Mouse (Mus musculus) lung, adult 2 months (tissue): ENCODE data around the gene Cfap73. TPM values are rescaled to one million over a fixed set of nuclear protein-coding genes. Genes with fewer than 3 reads are reported as not detected.

ENCODE experiments used
- DNase-seq: peaks from one replicate; pipeline ENCODE4 v3.0.0; 2022
- H3K4me1 ChIP-seq: fragments of 200-500 bp; 2 replicates; pipeline ENCODE4 v1.6.1; 2011; ENCODE audit warnings: low read length; ENCODE audit not compliant: control insufficient read depth, insufficient read depth
- H3K4me3 ChIP-seq: fragments of 200-500 bp; replicated peaks from 2 replicates; pipeline ENCODE3; 2011; ENCODE audit warnings: low read depth, mild to moderate bottlenecking, control low read depth, low read length; ENCODE audit errors: extremely low read depth
- CTCF ChIP-seq: fragments of 200-500 bp; IDR thresholded peaks from 2 replicates; pipeline ENCODE4 v1.5.1; 2011; ENCODE audit warnings: mild to moderate bottlenecking, low read length, control low read depth; ENCODE audit not compliant: insufficient read depth
- POLR2A ChIP-seq: fragments of 200-500 bp; IDR thresholded peaks from 2 replicates; pipeline ENCODE4 v1.6.1; 2011; ENCODE audit warnings: low read depth, mild to moderate bottlenecking, control low read depth, low read length, borderline replicate concordance; ENCODE audit errors: extremely low read depth
- WGBS: fragments of 180-500 bp; shearing (Covaris S2); methylation state at CpG from one replicate; pipeline ENCODE4 v1.1.7; 2018; 5-methylcytosine and 5-hydroxymethylcytosine counted together
- polyA plus RNA-seq: library from polyadenylated mRNA; depleted of rRNA; stranded (reverse); fragments of >200 nt; gene quantifications from 2 replicates; pipeline ENCODE4 v1.2.3, GENCODE M21; 2012

Cfap73 gene
- polyA plus RNA-seq, 1 experiment: 1.6 TPM

DNA sequence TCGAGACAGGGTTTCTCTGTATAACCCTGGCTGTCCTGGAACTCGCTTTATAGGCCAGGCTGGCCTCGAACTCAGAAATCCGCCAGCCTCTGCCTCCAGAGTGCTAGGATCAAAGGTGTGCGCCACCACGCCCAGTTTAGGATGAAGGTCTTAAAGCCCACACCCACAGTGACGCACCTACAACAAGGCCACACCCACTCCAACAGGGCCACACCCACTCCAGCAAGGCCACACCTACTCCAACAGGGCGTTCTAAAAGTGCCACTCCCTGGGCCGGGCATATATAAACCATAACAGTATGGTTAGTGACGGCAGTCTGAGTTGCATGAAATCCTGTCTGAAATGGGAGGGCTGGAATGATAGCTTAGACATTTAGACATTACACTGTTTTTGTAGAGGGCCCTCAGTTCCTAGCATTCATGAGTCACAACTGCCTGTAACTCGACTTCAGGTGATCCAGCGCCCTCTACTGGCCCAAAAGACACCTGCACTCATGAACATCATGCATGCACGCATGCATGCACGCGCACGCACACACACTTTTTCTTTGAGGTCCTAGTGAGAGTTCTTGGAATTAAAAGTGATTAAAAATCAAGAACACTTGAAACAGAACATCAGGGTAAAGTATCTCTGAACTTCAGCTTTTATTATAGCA is 43.6 kb downstream of the Cfap73 start:
- TF ChIP-seq CTCF: peak; percentile 57
- TF ChIP-seq POLR2A: no peak
- Histone ChIP-seq H3K4me3 (no peak overlapping the region), H3K4me1 (peaks cover 15% of the 10 kb centered on the region)
- 69% methylated on average over 16 of the region's 16 CpGs for WGBS
- no peak for DNase-seq

DNA sequence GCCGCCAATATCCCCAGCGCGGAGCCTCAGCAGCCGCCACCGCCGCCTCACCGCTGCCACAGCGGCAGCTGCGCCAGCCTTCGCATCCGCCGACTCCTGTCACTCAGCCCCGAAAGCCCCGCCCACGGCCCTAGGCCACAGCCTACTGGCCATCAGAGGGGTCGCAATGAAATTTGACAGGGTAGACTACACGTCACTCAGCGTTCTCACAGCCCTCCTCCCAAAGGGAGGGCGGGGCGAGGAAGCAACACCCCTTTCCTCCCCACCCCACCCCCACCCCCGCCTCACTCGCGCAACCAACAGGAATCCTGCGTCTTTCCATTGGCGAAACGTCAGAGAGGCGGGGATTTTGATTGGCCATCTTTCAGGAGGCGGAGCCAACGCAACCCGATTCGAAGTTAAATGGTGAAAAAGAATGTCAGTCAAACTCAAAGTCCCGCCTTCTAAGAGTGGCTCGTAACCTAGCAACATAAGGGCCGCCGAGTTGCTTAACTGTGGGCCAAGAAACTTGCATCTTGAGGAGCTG is 45.4 kb downstream of the Cfap73 start, which contains the start of the genes Tpcn1 and Iqcd:
Gene Tpcn1 (minus strand): TSS at position 105 of the 526 bp plus-strand sequence.
Gene Iqcd (plus strand): TSS at position 448 of the 526 bp plus-strand sequence.
- H3K4me3 ChIP-seq: peak within 1 kb of the TSS; percentile 94
- TF ChIP-seq POLR2A (peak; percentile 95), CTCF (no peak)
- under 1% methylated on average over 35 of the region's 35 CpGs for WGBS
- DNase-seq: peak; percentile 99
- H3K4me1 ChIP-seq: peaks cover 15% of the 10 kb centered on the region

DNA sequence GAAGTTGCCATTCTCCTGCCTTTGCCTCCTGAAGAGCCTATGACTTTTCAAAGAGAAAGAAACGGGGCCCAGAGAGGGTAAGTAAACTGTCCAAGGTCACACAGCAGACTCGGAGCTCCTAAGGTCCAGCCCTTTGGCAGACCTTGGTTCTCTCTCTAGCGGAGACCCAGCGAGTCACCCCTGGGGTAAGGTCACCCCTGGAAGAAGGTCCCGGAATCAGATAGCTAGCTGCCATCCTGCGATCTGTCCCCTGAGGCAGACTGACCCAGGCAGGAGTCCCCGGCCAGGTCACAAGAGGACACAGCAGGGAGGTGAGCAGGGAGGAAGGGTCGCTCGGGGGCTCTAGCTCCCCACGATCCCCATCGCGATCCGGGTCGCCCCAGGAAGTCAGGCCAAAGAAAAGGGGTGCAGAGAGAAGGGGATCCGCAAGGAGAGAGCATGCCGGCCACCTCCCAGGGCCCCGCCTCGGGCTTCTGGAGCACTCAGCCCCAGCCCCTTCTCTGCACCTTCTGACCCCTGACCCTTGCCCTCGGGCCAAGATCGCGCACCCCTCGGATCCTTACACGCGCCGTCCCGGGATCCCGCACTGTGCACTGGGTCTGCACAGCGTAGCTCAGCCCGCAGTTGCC is 46.0 kb downstream of the Cfap73 start:
- TF ChIP-seq CTCF (no peak), POLR2A (no peak)
- under 1% methylated on average over 29 of the region's 29 CpGs for WGBS
- H3K4me3 ChIP-seq: peak overlapping the region; percentile 94
- DNase-seq: no peak
- H3K4me1 ChIP-seq: peaks cover 15% of the 10 kb centered on the region

DNA sequence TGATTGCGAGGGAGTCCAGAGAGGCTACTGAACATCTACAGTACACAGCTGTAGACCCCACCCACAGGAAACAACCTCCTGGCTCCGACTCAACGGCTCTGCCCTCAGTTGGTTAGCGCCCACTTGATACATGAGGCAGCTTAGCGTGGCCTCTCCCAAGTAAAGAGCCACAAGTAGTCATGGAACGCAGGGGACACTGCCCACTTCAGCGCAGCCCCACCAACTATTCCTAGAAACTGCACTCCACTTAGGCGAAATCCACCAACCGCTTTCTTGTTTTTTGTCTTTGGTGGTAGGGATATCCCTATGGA is 46.5 kb downstream of the Cfap73 start:
- peaks cover 15% of the 10 kb centered on the region for H3K4me1 ChIP-seq
- H3K4me3 ChIP-seq: peak overlapping the region; percentile 94
- peak; percentile 28; the same call in 1 of the 2 replicates for TF ChIP-seq POLR2A
- TF ChIP-seq CTCF: no peak
- WGBS: 4% methylated on average over 9 of the region's 9 CpGs
- DNase-seq: peak; percentile 49

DNA sequence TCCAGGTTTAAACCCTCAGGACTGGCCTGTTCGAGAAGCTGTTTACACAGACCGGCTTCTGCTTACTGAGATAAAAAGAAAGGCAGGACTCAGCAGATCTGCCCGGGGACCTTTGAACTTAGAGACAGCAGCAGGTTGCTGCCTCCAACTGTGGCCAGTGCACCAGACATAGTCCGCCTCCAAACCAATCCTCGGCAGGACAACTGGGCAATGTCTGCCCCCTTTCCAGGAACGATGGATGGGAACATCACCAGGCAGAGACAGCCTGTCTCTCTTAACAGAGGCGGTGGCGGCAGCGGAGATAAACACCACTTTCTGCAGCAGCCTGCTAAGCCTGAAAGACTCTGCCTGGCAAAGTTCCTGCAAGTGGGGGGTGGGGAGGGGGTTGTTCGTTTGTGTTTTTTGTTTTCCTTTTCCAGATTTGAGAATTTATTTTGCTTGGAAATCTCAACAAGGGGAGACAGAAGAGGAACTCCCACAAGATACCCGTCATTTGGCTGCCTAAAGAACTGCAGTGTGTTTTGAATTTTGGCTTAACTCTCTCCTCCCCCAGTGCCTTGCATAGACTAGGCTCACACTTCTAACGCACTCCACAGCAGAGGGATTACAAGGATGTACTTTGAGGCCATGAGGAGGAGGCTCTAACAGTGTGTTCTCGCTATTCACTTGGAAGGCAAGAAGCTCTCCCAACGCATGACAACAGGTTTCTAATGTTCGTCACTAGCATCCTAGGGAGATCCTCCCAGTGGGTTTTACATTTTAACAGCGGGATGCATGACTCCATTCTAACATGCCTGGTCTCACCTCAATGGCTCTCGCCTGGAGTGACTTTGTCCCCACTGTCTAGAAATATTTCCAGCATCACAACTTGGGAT is 47.1 kb downstream of the Cfap73 start:
- DNase-seq: no peak
- H3K4me3 ChIP-seq: peak overlapping the region; percentile 94
- H3K4me1 ChIP-seq: peaks cover 18% of the 10 kb centered on the region
- TF ChIP-seq POLR2A (no peak), CTCF (no peak)
- WGBS: 7% methylated on average over 17 of the region's 17 CpGs

DNA sequence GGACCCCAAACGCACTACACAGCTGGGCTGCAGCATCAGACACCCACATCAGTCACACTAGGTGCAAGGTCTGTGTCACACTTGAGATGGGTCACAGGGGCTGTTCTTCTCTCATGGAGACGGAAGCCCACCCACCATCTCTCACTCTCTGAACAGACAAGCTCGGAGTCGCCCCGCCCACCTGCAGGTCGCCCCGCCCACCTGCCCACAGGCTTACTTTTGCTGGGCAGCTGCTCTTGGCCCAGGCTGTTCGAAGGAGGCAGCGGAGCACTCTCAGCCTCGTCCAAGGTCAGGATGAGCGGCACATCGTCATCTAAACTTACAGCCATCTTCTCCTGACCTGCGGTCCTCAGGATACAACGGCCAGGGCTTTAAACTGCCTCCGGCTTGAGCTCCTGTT is 49.1 kb downstream of the Cfap73 start:
- Histone ChIP-seq H3K4me1 (peaks cover 19% of the 10 kb centered on the region), H3K4me3 (no peak overlapping the region)
- no peak for DNase-seq
- WGBS: 66% methylated on average over 15 of the region's 15 CpGs
- TF ChIP-seq CTCF (no peak), POLR2A (no peak)

DNA sequence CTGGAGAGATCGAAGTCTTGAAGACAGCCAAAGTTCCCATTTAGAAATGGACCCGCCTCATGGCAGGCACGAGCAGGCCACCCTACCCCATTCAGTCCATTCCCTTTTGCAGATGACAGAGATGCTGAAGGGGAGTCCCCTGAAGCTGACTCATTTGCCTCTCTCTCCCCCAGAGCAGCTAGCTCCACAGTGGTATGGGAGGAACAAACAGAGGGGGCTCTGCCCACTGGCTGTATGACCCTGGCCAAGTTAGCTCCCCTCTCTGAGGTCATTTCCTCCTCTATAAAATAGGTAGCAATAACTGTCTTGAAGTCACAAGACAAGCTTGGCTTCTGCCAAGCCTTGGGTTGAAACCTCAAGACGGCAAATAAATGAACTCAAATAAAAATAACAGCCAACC is 50.5 kb downstream of the Cfap73 start:
- no peak overlapping the region for H3K4me3 ChIP-seq
- no peak for TF ChIP-seq POLR2A
- no peak for TF ChIP-seq CTCF
- DNase-seq: no peak
- H3K4me1 ChIP-seq: peaks cover 20% of the 10 kb centered on the region
- 58% methylated on average over 4 of the region's 4 CpGs for WGBS

DNA sequence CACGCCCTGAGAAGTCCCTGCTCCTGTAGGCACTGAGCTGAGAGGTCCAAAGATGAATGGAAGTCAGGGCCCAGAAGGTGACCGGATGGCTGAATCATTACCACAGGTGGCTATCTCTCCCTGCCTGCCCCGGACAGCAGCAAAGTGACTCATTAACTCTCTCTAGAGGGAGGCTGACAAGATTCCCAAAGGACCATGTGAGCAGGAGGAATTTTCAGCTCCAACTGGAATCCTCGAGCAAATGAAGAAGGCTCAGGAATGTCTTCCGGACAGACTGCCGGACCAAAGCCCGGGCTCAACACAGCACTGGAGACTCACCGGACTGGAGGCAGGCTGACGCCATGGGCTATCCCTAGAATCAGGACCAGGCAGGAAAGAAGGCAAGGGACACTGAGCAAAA is 52.0 kb downstream of the Cfap73 start:
- H3K4me3 ChIP-seq: no peak overlapping the region
- H3K4me1 ChIP-seq: peaks cover 19% of the 10 kb centered on the region
- DNase-seq: no peak
- WGBS: 61% methylated on average over 9 of the region's 9 CpGs
- TF ChIP-seq POLR2A (no peak), CTCF (no peak)

DNA sequence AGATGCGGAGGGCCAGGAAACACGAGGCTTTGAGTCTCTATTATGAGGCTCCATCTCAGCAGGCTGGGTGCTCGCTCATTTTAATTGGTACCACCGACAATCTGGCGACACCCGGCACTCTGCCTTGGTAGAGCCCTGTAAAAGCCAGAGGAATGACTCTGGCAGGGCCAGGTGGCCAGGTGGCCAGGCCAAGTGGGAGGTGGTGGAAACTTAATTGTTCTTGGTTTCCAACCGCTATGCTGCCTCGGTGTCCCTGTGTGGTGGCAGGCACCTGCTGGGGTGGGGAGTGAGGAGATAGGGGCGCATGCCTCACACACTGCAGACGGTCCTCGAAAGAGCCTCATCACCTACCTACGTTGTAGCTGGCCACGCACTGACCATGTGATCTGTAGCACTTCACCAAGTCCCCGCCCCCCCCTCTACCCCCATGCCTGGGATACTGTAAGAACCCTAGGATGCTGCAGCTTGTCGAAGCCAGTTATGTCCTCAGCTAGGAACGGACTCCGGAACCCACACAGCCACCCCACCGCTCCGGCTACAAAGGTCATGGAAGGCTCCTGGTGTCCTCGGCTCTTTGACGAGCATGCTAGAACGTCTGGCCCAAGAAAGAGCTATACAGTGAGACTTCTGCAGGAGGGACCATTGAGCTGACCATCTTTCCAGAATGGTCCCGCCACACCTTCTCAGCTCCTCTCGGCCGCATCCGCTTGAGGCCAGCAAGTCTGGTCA is 54.0 kb downstream of the Cfap73 start:
- DNase-seq: no peak
- WGBS: 91% methylated on average over 26 of the region's 26 CpGs
- TF ChIP-seq POLR2A: no peak
- no peak for TF ChIP-seq CTCF
- peaks cover 13% of the 10 kb centered on the region for H3K4me1 ChIP-seq
- no peak overlapping the region for H3K4me3 ChIP-seq

DNA sequence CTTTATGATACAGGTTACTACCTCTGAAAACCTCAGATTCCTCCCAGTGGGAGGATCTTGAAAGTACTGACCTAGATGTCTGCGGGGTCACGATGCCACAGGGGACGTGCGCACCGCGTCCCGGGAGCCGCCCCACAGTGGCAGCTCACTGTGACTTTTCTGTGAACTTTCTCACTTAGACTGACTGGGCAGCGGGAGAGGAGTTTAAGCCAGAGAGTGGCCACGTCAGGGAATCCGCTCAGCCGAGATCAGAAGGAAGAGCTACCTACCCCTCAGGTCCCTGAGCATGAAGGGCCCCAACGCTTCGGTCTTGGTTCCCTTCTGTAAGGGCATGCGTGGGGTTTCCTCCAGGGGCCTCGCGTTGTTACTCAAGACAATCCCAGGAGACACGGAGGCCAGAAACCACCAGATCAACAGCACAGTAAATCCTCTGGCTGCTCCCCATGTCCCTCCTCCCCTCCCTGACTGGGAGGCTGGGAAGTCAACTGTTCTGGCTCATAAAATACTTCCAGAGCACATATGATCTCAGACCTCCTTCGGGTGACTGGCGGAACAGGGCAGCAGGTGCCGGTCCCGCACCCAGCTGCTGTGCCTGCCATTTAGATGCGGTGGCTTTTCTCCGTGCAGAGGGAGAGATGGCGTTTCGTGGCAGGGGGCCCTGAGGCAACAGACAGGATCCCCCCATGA is 54.7 kb downstream of the Cfap73 start:
- Histone ChIP-seq H3K4me3 (no peak overlapping the region), H3K4me1 (peaks cover 15% of the 10 kb centered on the region)

More for the DNA sequence above, 54.7 kb downstream of the Cfap73 start:
- no peak for DNase-seq
- TF ChIP-seq CTCF: no peak
- no peak for TF ChIP-seq POLR2A
- WGBS: 44% methylated on average over 26 of the region's 26 CpGs
